Mouse (Mus musculus): Measurements from ENCODE around the gene Tex52. TPM values are rescaled to one million over a fixed set of nuclear protein-coding genes. Genes with fewer than 3 reads are reported as not detected.

The Tex52 gene
- polyA plus RNA-seq, 1 experiment from 2014 or later: 1.0 TPM

Other genes starting within 250 kb of the Tex52 start
- 33.9 and 42.1 TPM in 2 replicates for gene Tspan9, start 231.9 kb upstream of the Tex52 start, polyA plus RNA-seq (2015; fragmentation: Nextera tagmentation; extraction: Ambion mirVana)
- 0.65 and 0.91 TPM in 2 replicates for gene Tead4, start 74.6 kb upstream of the Tex52 start, polyA plus RNA-seq (2015; fragmentation: Nextera tagmentation; extraction: Ambion mirVana)
- 16.2 and 17.6 TPM in 2 replicates for gene Tulp3, start 19.6 kb upstream of the Tex52 start, polyA plus RNA-seq (2015; fragmentation: Nextera tagmentation; extraction: Ambion mirVana)
- gene Rhno1, start 12.5 kb upstream of the Tex52 start, polyA plus RNA-seq (2015; fragmentation: Nextera tagmentation; extraction: Ambion mirVana): 86.1 and 89.4 TPM in 2 replicates
- gene Foxm1, start 12.5 kb upstream of the Tex52 start, polyA plus RNA-seq (2015; fragmentation: Nextera tagmentation; extraction: Ambion mirVana): 5.7 and 7.6 TPM in 2 replicates
- not detected in 2 replicates for gene Gm44596, start within 50 bp of the Tex52 start, polyA plus RNA-seq (2015; fragmentation: Nextera tagmentation; extraction: Ambion mirVana)
- gene Nrip2, start 23.8 kb downstream of the Tex52 start, polyA plus RNA-seq (2015; fragmentation: Nextera tagmentation; extraction: Ambion mirVana): 11.2 and 12.9 TPM in 2 replicates
- 50.7 and 51.4 TPM in 2 replicates for gene Itfg2, start 49.5 kb downstream of the Tex52 start, polyA plus RNA-seq (2015; fragmentation: Nextera tagmentation; extraction: Ambion mirVana)
- 375 and 389 TPM in 2 replicates for gene Fkbp4, start 63.2 kb downstream of the Tex52 start, polyA plus RNA-seq (2015; fragmentation: Nextera tagmentation; extraction: Ambion mirVana)
- 0.26 TPM in 1 of 2 replicates, not detected in the other for gene Pzp, start 151.3 kb downstream of the Tex52 start, polyA plus RNA-seq (2015; fragmentation: Nextera tagmentation; extraction: Ambion mirVana)
- 1.7 and 2.2 TPM in 2 replicates for gene A2ml1, start 206.2 kb downstream of the Tex52 start, polyA plus RNA-seq (2015; fragmentation: Nextera tagmentation; extraction: Ambion mirVana)
- gene Klrb1a, start 248.1 kb downstream of the Tex52 start, polyA plus RNA-seq (2015; fragmentation: Nextera tagmentation; extraction: Ambion mirVana): not detected in 2 replicates